Mouse (Mus musculus) bone marrow, adult 2 months (tissue): ENCODE data around the gene Slc25a25.

ENCODE experiments used
- CTCF ChIP-seq: fragments of 200-500 bp; IDR thresholded peaks from 2 replicates; pipeline ENCODE4 v1.5.1; 2011; ENCODE audit warnings: low read length, control low read depth; ENCODE audit not compliant: control insufficient read depth, insufficient read depth
- POLR2A ChIP-seq: fragments of 200-500 bp; IDR thresholded peaks from 2 replicates; pipeline ENCODE4 v1.6.1; 2011; ENCODE audit warnings: low read depth, mild to moderate bottlenecking, control low read depth, low read length, borderline replicate concordance; ENCODE audit not compliant: control insufficient read depth

DNA sequence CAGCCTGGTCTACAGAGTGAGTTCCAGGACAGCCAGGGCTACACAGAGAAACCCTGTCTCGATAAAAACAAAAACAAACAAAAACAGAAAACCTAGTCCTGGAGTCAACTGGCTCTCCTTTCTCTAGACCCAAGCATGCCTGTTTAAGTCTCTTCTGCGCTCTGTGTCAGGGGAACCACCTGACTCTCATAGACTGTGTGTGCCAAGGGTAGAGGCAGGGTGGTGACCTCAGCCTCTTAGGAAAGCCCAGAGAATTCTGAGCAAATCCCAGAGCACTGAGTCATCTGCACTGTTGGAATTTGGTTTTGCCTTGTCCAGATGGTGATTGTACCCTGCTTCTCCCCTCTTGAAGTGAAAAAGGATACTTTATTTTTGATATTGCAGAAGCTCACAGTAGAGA is 7.1 kb upstream of the Slc25a25 start:
- TF ChIP-seq POLR2A (no peak), CTCF (no peak)
